Mouse (Mus musculus): ENCODE measurements around the gene Prx. TPM values are rescaled to one million over a fixed set of nuclear protein-coding genes. Genes with fewer than 3 reads are reported as not detected.

Prx gene
- 0.76 TPM for polyA plus RNA-seq (2014; fragmentation: Illumina TruSeq; extraction: RNeasy Lipid Tissue Mini Kit (QIAGEN cat#74804); ENCODE audit: low read depth, low replicate concordance)

GRCm38 (mm10) chr7:27499036-27499435 is at the start of gene Prx:
TSS of gene Prx (plus strand) at chr7:27499324.

GRCm38 (mm10) chr7:27473156-27473834 is 25.8 kb upstream of the Prx start, which contains the start of gene Sertad3:
TSS of gene Sertad3 (plus strand) at chr7:27473768.

GRCm38 (mm10) chr7:27486770-27487697 is 12.1 kb upstream of the Prx start, which contains the start of gene Sertad1:
TSS of gene Sertad1 (plus strand) at chr7:27486910.

GRCm38 (mm10) chr7:27522967-27523366 is 23.8 kb downstream of the Prx start, which contains the start of gene Hipk4:
TSS of gene Hipk4 (plus strand) at chr7:27523267.

GRCm38 (mm10) chr7:27552931-27553513 is 53.9 kb downstream of the Prx start, which contains the start of the genes Pld3 and 2310022A10Rik:
TSS of gene Pld3 (minus strand) at chr7:27553218.
TSS of gene 2310022A10Rik (plus strand) at chr7:27553233.

Other genes starting within 250 kb of the Prx start
- gene Numbl, start 240.9 kb upstream of the Prx start, polyA plus RNA-seq (2014; fragmentation: Illumina TruSeq; extraction: RNeasy Lipid Tissue Mini Kit (QIAGEN cat#74804); ENCODE audit: low read depth, low replicate concordance) = 5.8 TPM
- 237 TPM for gene Ltbp4, start 161.6 kb upstream of the Prx start, polyA plus RNA-seq (2014; fragmentation: Illumina TruSeq; extraction: RNeasy Lipid Tissue Mini Kit (QIAGEN cat#74804); ENCODE audit: low read depth, low replicate concordance)
- gene Shkbp1, start 143.3 kb upstream of the Prx start, polyA plus RNA-seq (2014; fragmentation: Illumina TruSeq; extraction: RNeasy Lipid Tissue Mini Kit (QIAGEN cat#74804); ENCODE audit: low read depth, low replicate concordance) = 9.0 TPM
- gene Gm20479, start 141.9 kb upstream of the Prx start, polyA plus RNA-seq (2014; fragmentation: Illumina TruSeq; extraction: RNeasy Lipid Tissue Mini Kit (QIAGEN cat#74804); ENCODE audit: low read depth, low replicate concordance) = not detected
- gene Sptbn4, start 51.6 kb upstream of the Prx start, polyA plus RNA-seq (2014; fragmentation: Illumina TruSeq; extraction: RNeasy Lipid Tissue Mini Kit (QIAGEN cat#74804); ENCODE audit: low read depth, low replicate concordance) = 0.29 TPM
- 21.6 TPM for gene Blvrb, start 51.3 kb upstream of the Prx start, polyA plus RNA-seq (2014; fragmentation: Illumina TruSeq; extraction: RNeasy Lipid Tissue Mini Kit (QIAGEN cat#74804); ENCODE audit: low read depth, low replicate concordance)
- gene Sertad3, start 25.6 kb upstream of the Prx start, polyA plus RNA-seq (2014; fragmentation: Illumina TruSeq; extraction: RNeasy Lipid Tissue Mini Kit (QIAGEN cat#74804); ENCODE audit: low read depth, low replicate concordance) = 5.5 TPM
- 13.5 TPM for gene Sertad1, start 12.4 kb upstream of the Prx start, polyA plus RNA-seq (2014; fragmentation: Illumina TruSeq; extraction: RNeasy Lipid Tissue Mini Kit (QIAGEN cat#74804); ENCODE audit: low read depth, low replicate concordance)
- gene Hipk4, start 23.9 kb downstream of the Prx start, polyA plus RNA-seq (2014; fragmentation: Illumina TruSeq; extraction: RNeasy Lipid Tissue Mini Kit (QIAGEN cat#74804); ENCODE audit: low read depth, low replicate concordance) = not detected
- gene Pld3, start 53.9 kb downstream of the Prx start, polyA plus RNA-seq (2014; fragmentation: Illumina TruSeq; extraction: RNeasy Lipid Tissue Mini Kit (QIAGEN cat#74804); ENCODE audit: low read depth, low replicate concordance) = 25.0 TPM
- gene 2310022A10Rik, start 53.9 kb downstream of the Prx start, polyA plus RNA-seq (2014; fragmentation: Illumina TruSeq; extraction: RNeasy Lipid Tissue Mini Kit (QIAGEN cat#74804); ENCODE audit: low read depth, low replicate concordance) = 54.0 TPM
- gene Akt2, start 92.2 kb downstream of the Prx start, polyA plus RNA-seq (2014; fragmentation: Illumina TruSeq; extraction: RNeasy Lipid Tissue Mini Kit (QIAGEN cat#74804); ENCODE audit: low read depth, low replicate concordance) = 171 TPM
- gene Ttc9b, start 154.6 kb downstream of the Prx start, polyA plus RNA-seq (2014; fragmentation: Illumina TruSeq; extraction: RNeasy Lipid Tissue Mini Kit (QIAGEN cat#74804); ENCODE audit: low read depth, low replicate concordance) = not detected
- gene Map3k10, start 175.3 kb downstream of the Prx start, polyA plus RNA-seq (2014; fragmentation: Illumina TruSeq; extraction: RNeasy Lipid Tissue Mini Kit (QIAGEN cat#74804); ENCODE audit: low read depth, low replicate concordance) = 13.2 TPM
- gene Zfp607b, start 190.0 kb downstream of the Prx start, polyA plus RNA-seq (2014; fragmentation: Illumina TruSeq; extraction: RNeasy Lipid Tissue Mini Kit (QIAGEN cat#74804); ENCODE audit: low read depth, low replicate concordance) = 1.4 TPM
- 5.9 TPM for gene Zfp60, start 232.1 kb downstream of the Prx start, polyA plus RNA-seq (2014; fragmentation: Illumina TruSeq; extraction: RNeasy Lipid Tissue Mini Kit (QIAGEN cat#74804); ENCODE audit: low read depth, low replicate concordance)